Mouse (Mus musculus) ES-E14 (cell line): ENCODE data around the gene Pard6a. TPM values are rescaled to one million over a fixed set of nuclear protein-coding genes. Genes with fewer than 3 reads are reported as not detected.
A peak's percentile ranks its signal among the peaks of the same experiment; 100 is the strongest.

Experiments
- DNase-seq: peaks from one replicate; pipeline ENCODE4 v3.0.0-alpha.2; 2013; ENCODE audit warnings: low read depth, low spot score
- H3K27ac ChIP-seq: 2 replicates; pipeline ENCODE4 v1.5.1; 2012; ENCODE audit warnings: low read depth, mild to moderate bottlenecking, low read length, moderate library complexity, mixed read lengths; ENCODE audit not compliant: poor library complexity, insufficient read depth, severe bottlenecking
- H3K36me3 ChIP-seq: 2 replicates; pipeline ENCODE4 v1.6.1; 2012; ENCODE audit warnings: mild to moderate bottlenecking, low read length, moderate library complexity, mixed read lengths; ENCODE audit not compliant: control insufficient read depth, poor library complexity, insufficient read depth, severe bottlenecking
- H3K4me1 ChIP-seq, 2 experiments: fragments of 150-350 bp in 1 of 2; sonication (generic) in 1 of 2; 2 replicates each; pipeline ENCODE4 v1.6.1; 2012; ENCODE audit warnings: low read length in 2 of 2, mild to moderate bottlenecking in 1 of 2, mixed read lengths in 1 of 2; ENCODE audit not compliant: control insufficient read depth in 2 of 2, insufficient read depth in 2 of 2, poor library complexity in 1 of 2
- H3K4me3 ChIP-seq, 2 experiments: fragments of 150-350 bp in 1 of 2; sonication (generic) in 1 of 2; 2 replicates each; pipeline ENCODE4 v1.5.1; 2012; ENCODE audit warnings: low read length in 2 of 2, low read depth in 1 of 2, mild to moderate bottlenecking in 1 of 2, mixed read lengths in 1 of 2; ENCODE audit not compliant: insufficient read depth in 1 of 2, poor library complexity in 1 of 2, severe bottlenecking in 1 of 2
- H3K9ac ChIP-seq: 2 replicates; pipeline ENCODE4 v1.6.1; 2012; ENCODE audit warnings: low read depth, mild to moderate bottlenecking, low read length, mixed read lengths; ENCODE audit not compliant: poor library complexity, insufficient read depth, severe bottlenecking
- H3K9me3 ChIP-seq: fragments of 150-350 bp; sonication (generic); 2 replicates; pipeline ENCODE4 v1.6.1; 2012; ENCODE audit warnings: low read depth, mild to moderate bottlenecking, low read length; ENCODE audit not compliant: control insufficient read depth, insufficient read depth
- CHD2 ChIP-seq: IDR thresholded peaks from 2 replicates; pipeline ENCODE4 v1.6.1; 2014; ENCODE audit warnings: mild to moderate bottlenecking, low read depth, low read length, inconsistent platforms
- HCFC1 ChIP-seq: IDR thresholded peaks from 2 replicates; pipeline ENCODE4 v1.6.1; 2012; ENCODE audit warnings: low read length, inconsistent platforms, borderline replicate concordance; ENCODE audit not compliant: insufficient read depth
- MAFK ChIP-seq: IDR thresholded peaks from 2 replicates; pipeline ENCODE4 v1.6.1; 2014; ENCODE audit warnings: mild to moderate bottlenecking, low read depth, low read length, inconsistent platforms; ENCODE audit not compliant: insufficient read depth
- ZC3H11A ChIP-seq: IDR thresholded peaks from 2 replicates; pipeline ENCODE4 v1.6.1; 2012; ENCODE audit warnings: low read depth, mild to moderate bottlenecking, inconsistent platforms, low read length, borderline replicate concordance
- ZNF384 ChIP-seq: IDR thresholded peaks from 2 replicates; pipeline ENCODE4 v1.6.1; 2012; ENCODE audit warnings: low read depth, low read length, inconsistent platforms
- in situ Hi-C, 2 experiments: fragments of 600-800 bp; cut with MboI; formaldehyde crosslinking; loops; one replicate each; pipeline ENCODE4 v1.15.1; 2025; ENCODE audit warnings: low sequenced_read_pairs in 2 of 2, inconsistent platforms in 1 of 2; ENCODE audit not compliant: unreplicated experiment in 2 of 2
- total RNA-seq: library from RNA; depleted of rRNA; stranded (reverse); fragments of 300-350 nt; gene quantifications from 2 replicates; pipeline ENCODE4 v1.2.3, GENCODE M21; 2012

The Pard6a gene
- total RNA-seq, 1 experiment: 14.9 TPM

DNA sequence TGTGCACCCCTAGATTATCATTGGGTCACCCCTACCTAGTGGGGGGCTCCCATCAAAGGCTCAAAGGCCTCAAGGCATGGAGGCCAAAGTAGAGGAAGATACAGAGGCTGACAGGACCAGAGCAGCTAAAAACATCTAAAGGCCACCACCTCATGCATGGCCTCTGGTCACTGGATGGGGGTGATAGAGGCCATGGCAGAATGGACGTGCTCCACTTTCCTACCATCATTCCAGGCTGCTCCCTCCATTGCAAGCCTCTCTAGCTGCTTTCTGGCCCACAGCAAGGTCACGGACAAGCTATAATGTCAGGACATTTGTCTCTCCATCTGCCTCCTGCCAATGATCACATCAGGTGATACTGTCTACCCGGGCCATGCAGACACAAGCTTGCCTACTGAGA is 11.3 kb downstream of the Pard6a start:
- Histone ChIP-seq H3K27ac (no peak overlapping the region), H3K36me3 (no peaks in the 10 kb centered on the region), H3K9me3 (no peaks in the 10 kb centered on the region), H3K9ac (no peak overlapping the region), H3K4me3 (no peak overlapping the region), H3K4me1 (peaks cover under 1 to 9% of the 10 kb centered on the region in 2 experiments; a peak in 1 of 4 replicates)
- in situ Hi-C loops: loop anchor here in 1 of 2 experiments (10.0 kb wide), 1 partner anchor 73 kb away; no protein-coding TSS in a partner anchor
- no peak for DNase-seq
- TF ChIP-seq CHD2 (no peak), HCFC1 (no peak), ZNF384 (no peak), ZC3H11A (no peak), MAFK (no peak)

DNA sequence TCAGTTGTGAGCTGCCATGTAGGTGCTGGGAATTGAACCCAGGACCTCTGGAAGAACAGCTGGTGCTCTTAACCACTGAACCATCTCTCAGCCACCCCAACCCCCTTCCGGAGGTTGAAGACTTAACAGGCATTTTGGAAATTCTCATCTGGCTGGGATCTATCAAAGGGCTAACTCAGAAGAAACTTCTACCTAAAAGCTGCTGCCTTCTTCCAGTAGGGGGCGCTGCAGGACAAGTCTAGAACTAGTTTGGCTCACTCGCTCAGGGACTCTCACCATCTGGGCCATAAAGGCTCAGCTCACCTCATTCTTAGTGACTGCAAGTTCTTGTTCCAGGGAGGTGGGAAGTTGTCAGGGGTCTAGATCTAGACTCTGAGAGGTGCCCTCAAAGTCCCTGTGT is 13.2 kb downstream of the Pard6a start:
- H3K9ac ChIP-seq: no peak overlapping the region
- H3K36me3 ChIP-seq: no peaks in the 10 kb centered on the region
- H3K9me3 ChIP-seq: no peaks in the 10 kb centered on the region
- peak; percentile 95 for DNase-seq
- in situ Hi-C loops: loop anchor here in 1 of 2 experiments (10.0 kb wide), 1 partner anchor 71 kb away; no protein-coding TSS in a partner anchor
- no peak for TF ChIP-seq CHD2
- TF ChIP-seq MAFK: no peak
- no peak for TF ChIP-seq ZNF384
- TF ChIP-seq ZC3H11A: peak; percentile 88; the same call in 1 of the 2 replicates
- TF ChIP-seq HCFC1: no peak
- H3K27ac ChIP-seq: no peak overlapping the region
- H3K4me1 ChIP-seq: peaks cover 0 to 6% of the 10 kb centered on the region in 2 experiments; a peak in 1 of 4 replicates
- H3K4me3 ChIP-seq: no peak overlapping the region

DNA sequence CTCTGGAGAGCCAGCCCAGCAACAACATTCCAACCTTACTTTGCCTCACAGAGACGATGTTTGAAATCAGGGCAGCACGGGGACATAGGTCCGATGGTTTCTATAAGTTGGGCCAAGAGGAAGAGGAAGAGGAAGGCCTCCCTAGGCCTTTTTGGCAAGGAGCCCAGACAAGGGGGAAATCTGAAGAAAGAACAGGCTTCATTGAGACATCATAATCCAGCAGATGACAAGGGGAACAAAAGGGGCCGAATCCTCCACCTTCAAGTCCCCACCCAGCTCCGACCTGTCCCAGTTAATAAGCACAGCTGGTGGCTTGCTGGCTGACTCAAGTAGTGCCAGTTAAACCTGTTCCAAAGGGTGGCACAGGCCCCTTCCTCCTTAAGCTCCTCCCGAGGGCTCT is 14.1 kb downstream of the Pard6a start:
- H3K4me3 ChIP-seq: no peak overlapping the region
- H3K36me3 ChIP-seq: no peaks in the 10 kb centered on the region
- H3K27ac ChIP-seq: no peak overlapping the region
- H3K4me1 ChIP-seq: peaks cover 0 to 2% of the 10 kb centered on the region in 2 experiments; a peak in 1 of 4 replicates
- DNase-seq: no peak
- in situ Hi-C loops: loop anchor here in 1 of 2 experiments (10.0 kb wide), 1 partner anchor 70 kb away; no protein-coding TSS in a partner anchor
- no peaks in the 10 kb centered on the region for H3K9me3 ChIP-seq
- no peak for TF ChIP-seq CHD2
- TF ChIP-seq ZNF384: no peak
- no peak overlapping the region for H3K9ac ChIP-seq

GRCm38 (mm10) chr8:105716302-105716945 is 15.5 kb downstream of the Pard6a start:
- in situ Hi-C loops: loop anchor here in 1 of 2 experiments (10.0 kb wide), 1 partner anchor 68 kb away; no protein-coding TSS in a partner anchor
- TF ChIP-seq HCFC1 (no peak), CHD2 (no peak), ZNF384 (no peak), MAFK (no peak), ZC3H11A (no peak)
- Histone ChIP-seq H3K9ac (peak overlapping the region; percentile 21; the same call in 1 of the 2 replicates), H3K4me3 (peak overlapping the region; percentile 28 to 62; a peak in 3 of 4 replicates), H3K27ac (no peak overlapping the region), H3K4me1 (no peaks in the 10 kb centered on the region; a peak in 1 of 4 replicates), H3K9me3 (no peaks in the 10 kb centered on the region), H3K36me3 (no peaks in the 10 kb centered on the region)
- no peak for DNase-seq
